Comparison of ENCODE assay signal across 18 mouse cellular contexts in genomic region chr13:103940796-103941195, GRCm38 (mm10). TPM values are rescaled to one million over a fixed set of nuclear protein-coding genes. Genes with fewer than 3 reads are reported as not detected.
A peak's percentile ranks its signal among the peaks of the same experiment; 100 is the strongest.
DNase-seq lines count a peak whose midpoint lies in the region; ATAC-seq and TF ChIP-seq lines count a peak whose summit lies in the region.
"Had no signal": no experiment of that assay in that cellular context is flagged by ENCODE, and none has a peak within 500 bp of the region (broad histone marks: within the 10 kb centered on the region; RNA-seq: fewer than 3 reads in every experiment).

No protein-coding gene starts in this region.

- no peak overlapping the region for H3K9ac ChIP-seq in intestine, embryonic 16.5 days (ENCODE audit: low read depth, low read length)
- H3K9ac ChIP-seq in intestine, postnatal 0 days (ENCODE audit: low read depth, low read length), result no peak overlapping the region
- no peak overlapping the region for H3K9ac ChIP-seq in kidney, embryonic 15.5 days
- H3K9ac ChIP-seq in forebrain, embryonic 16.5 days (replicated peaks; ENCODE audit: low read depth, low read length), result no peak overlapping the region
- H3K9ac ChIP-seq: embryonic facial prominence, embryonic 13.5 days; forebrain, embryonic 12.5 days; forebrain, postnatal 0 days; heart, embryonic 12.5 days; hindbrain, embryonic 15.5 days had no signal

- no peak overlapping the region for H3K27ac ChIP-seq in intestine, embryonic 16.5 days (ENCODE audit: low read length)
- no peak overlapping the region for H3K27ac ChIP-seq in intestine, postnatal 0 days (ENCODE audit: low read depth, low read length)
- H3K27ac ChIP-seq in kidney, embryonic 15.5 days, result no peak overlapping the region
- H3K27ac ChIP-seq in forebrain, embryonic 16.5 days (ENCODE audit: low read length), result no peak overlapping the region
- H3K27ac ChIP-seq: embryonic facial prominence, embryonic 13.5 days; forebrain, embryonic 12.5 days; hindbrain, embryonic 10.5 days; hindbrain, embryonic 15.5 days had no signal

- no peak overlapping the region for H3K4me3 ChIP-seq in intestine, embryonic 16.5 days (ENCODE audit: low read length)
- H3K4me3 ChIP-seq in intestine, postnatal 0 days (ENCODE audit: low read depth, low read length), result no peak overlapping the region
- no peak overlapping the region for H3K4me3 ChIP-seq in kidney, embryonic 15.5 days (replicated peaks)
- no peak overlapping the region for H3K4me3 ChIP-seq in forebrain, embryonic 16.5 days (replicated peaks; ENCODE audit: low read length)
- H3K4me3 ChIP-seq: embryonic facial prominence, embryonic 13.5 days; forebrain, embryonic 12.5 days; heart, embryonic 12.5 days; hindbrain, embryonic 10.5 days; hindbrain, embryonic 15.5 days had no signal

- no peaks in the 10 kb centered on the region for H3K9me3 ChIP-seq in intestine, embryonic 16.5 days (ENCODE audit: control insufficient read depth, low read length)
- no peaks in the 10 kb centered on the region for H3K9me3 ChIP-seq in intestine, postnatal 0 days (ENCODE audit: control insufficient read depth)
- H3K9me3 ChIP-seq in kidney, embryonic 15.5 days (replicated peaks), result no peaks in the 10 kb centered on the region
- H3K9me3 ChIP-seq in forebrain, embryonic 16.5 days (ENCODE audit: control insufficient read depth, low read length), result no peaks in the 10 kb centered on the region
- H3K9me3 ChIP-seq: forebrain, embryonic 12.5 days; heart, embryonic 12.5 days; hindbrain, embryonic 10.5 days; hindbrain, embryonic 15.5 days had no signal

- no peak for TF ChIP-seq CTCF in intestine, postnatal 0 days (IDR thresholded peaks at IDR 0.05; ENCODE audit: low read depth)

- H3K4me1 ChIP-seq in intestine, embryonic 16.5 days (ENCODE audit: control insufficient read depth, insufficient read depth, low read length), result no peaks in the 10 kb centered on the region
- no peaks in the 10 kb centered on the region for H3K4me1 ChIP-seq in intestine, postnatal 0 days (replicated peaks; ENCODE audit: control insufficient read depth, insufficient read depth, low read length)
- no peaks in the 10 kb centered on the region for H3K4me1 ChIP-seq in kidney, embryonic 15.5 days
- no peaks in the 10 kb centered on the region for H3K4me1 ChIP-seq in forebrain, embryonic 16.5 days (replicated peaks; ENCODE audit: control insufficient read depth, insufficient read depth, low read length)
- H3K4me1 ChIP-seq: embryonic facial prominence, embryonic 13.5 days; forebrain, embryonic 12.5 days; heart, embryonic 12.5 days; hindbrain, embryonic 10.5 days; hindbrain, embryonic 15.5 days had no signal

- no peaks in the 10 kb centered on the region for H3K27me3 ChIP-seq in intestine, embryonic 16.5 days (replicated peaks; ENCODE audit: control insufficient read depth, insufficient read depth, low read length)
- no peaks in the 10 kb centered on the region for H3K27me3 ChIP-seq in intestine, postnatal 0 days (replicated peaks; ENCODE audit: control insufficient read depth, insufficient read depth, low read length)
- H3K27me3 ChIP-seq in kidney, embryonic 15.5 days, result no peaks in the 10 kb centered on the region
- H3K27me3 ChIP-seq in forebrain, embryonic 16.5 days (replicated peaks; ENCODE audit: control insufficient read depth, insufficient read depth, low read length), result no peaks in the 10 kb centered on the region
- H3K27me3 ChIP-seq: embryonic facial prominence, embryonic 13.5 days; forebrain, embryonic 12.5 days; heart, embryonic 12.5 days; hindbrain, embryonic 15.5 days had no signal

- WGBS in intestine, embryonic 16.5 days, result 39% methylated on average over 2 of the region's 2 CpGs
- WGBS in intestine, postnatal 0 days, result 29% methylated on average over 2 of the region's 2 CpGs
- WGBS in kidney, embryonic 15.5 days, result 51% methylated on average over 2 of the region's 2 CpGs
- WGBS in forebrain, embryonic 16.5 days, result 95% methylated on average over 2 of the region's 2 CpGs

- 0 out of 2 replicates have a peak, but pooled peaks have one; percentile 42 for ATAC-seq in intestine, embryonic 16.5 days
- ATAC-seq in intestine, postnatal 0 days, result no peak
- 0 out of 2 replicates have a peak, but pooled peaks have one; percentile 54 for ATAC-seq in kidney, embryonic 15.5 days (replicated peaks; ENCODE audit: low FRiP score)
- ATAC-seq in forebrain, embryonic 16.5 days, result no peak
- ATAC-seq: forebrain, postnatal 0 days had no signal

- no peak overlapping the region for H3K4me2 ChIP-seq in intestine, embryonic 16.5 days (ENCODE audit: low read depth, low read length)
- H3K4me2 ChIP-seq in intestine, postnatal 0 days (replicated peaks; ENCODE audit: low read depth), result no peak overlapping the region
- no peak overlapping the region for H3K4me2 ChIP-seq in kidney, embryonic 15.5 days
- H3K4me2 ChIP-seq in forebrain, embryonic 16.5 days (ENCODE audit: low read length), result no peak overlapping the region
- H3K4me2 ChIP-seq: embryonic facial prominence, embryonic 13.5 days; forebrain, embryonic 12.5 days; heart, embryonic 12.5 days; hindbrain, embryonic 15.5 days had no signal

- H3K36me3 ChIP-seq in intestine, embryonic 16.5 days (ENCODE audit: control insufficient read depth, insufficient read depth, low read length), result no peaks in the 10 kb centered on the region
- H3K36me3 ChIP-seq in intestine, postnatal 0 days (ENCODE audit: control insufficient read depth, insufficient read depth), result no peaks in the 10 kb centered on the region
- no peaks in the 10 kb centered on the region for H3K36me3 ChIP-seq in kidney, embryonic 15.5 days
- no peaks in the 10 kb centered on the region for H3K36me3 ChIP-seq in forebrain, embryonic 16.5 days (ENCODE audit: control insufficient read depth, insufficient read depth)
- H3K36me3 ChIP-seq: embryonic facial prominence, embryonic 13.5 days; forebrain, embryonic 12.5 days; heart, embryonic 12.5 days; hindbrain, embryonic 10.5 days; hindbrain, embryonic 15.5 days had no signal

- DNase-seq in kidney, postnatal 14 days, result peak; percentile 60
- no peak for DNase-seq in lung, postnatal 4 days
- DNase-seq in embryo, embryonic 11 days, result no peak
- DNase-seq: adrenal gland, postnatal 14 days; cerebellum, adult 11-12 months; cerebellum, adult 9-10 months; cerebellum, postnatal 25 days; forebrain, postnatal 0 days; gastrocnemius, postnatal 14 days had no signal

RNA-seq across cellular contexts. Expression of gene Erbin, which starts 20.5 kb away (rescaled TPM):
- polyA plus RNA-seq in intestine, embryonic 16.5 days (2015; fragmentation: Nextera tagmentation; extraction: Ambion mirVana), result 12.9 and 14.2 TPM in 2 replicates
- 28.4 and 31.1 TPM in 2 replicates for polyA plus RNA-seq in intestine, postnatal 0 days (2015; fragmentation: Nextera tagmentation; extraction: Ambion mirVana)
- polyA plus RNA-seq in kidney, embryonic 15.5 days (2015; fragmentation: Nextera tagmentation; extraction: Ambion mirVana), result 17.9 and 19.4 TPM in 2 replicates
- 8.8 and 10.2 TPM in 2 replicates for polyA plus RNA-seq in forebrain, embryonic 16.5 days (2015; fragmentation: Nextera tagmentation; extraction: Ambion mirVana)

Comparison
In these comparisons a context has a peak if more than half of its experiments do, and no peak if none do; other contexts are left out.
1. ATAC-seq: peak in intestine, embryonic 16.5 days (single experiment) and kidney, embryonic 15.5 days (single experiment); none in intestine, postnatal 0 days (single experiment) and forebrain, embryonic 16.5 days (single experiment).